Mouse (Mus musculus): Measurements from ENCODE around the gene Tmod4. TPM values are rescaled to one million over a fixed set of nuclear protein-coding genes. Genes with fewer than 3 reads are reported as not detected.
"Not testable (repeated sequence)": the region's sequence is repeated elsewhere in the genome, so short reads cannot be mapped to it uniquely, and the experiment has no call there.

The Tmod4 gene
- 1.4 and 1.5 TPM in 2 replicates for polyA plus RNA-seq (2016; fragmentation: Nextera tagmentation; extraction: Ambion mirVana)

- Histone ChIP-seq H3K27ac (replicated peaks) (no peak within 1 kb of the TSS), H3K4me1 (no peaks in the 10 kb centered on the region), H3K9me3 (no peaks in the 10 kb centered on the region), H3K36me3 (replicated peaks) (peaks cover 65% of the 10 kb centered on the region), H3K27me3 (replicated peaks; ENCODE audit: low read depth, poor library complexity, severe bottlenecking) (no peaks in the 10 kb centered on the region), H3K4me3 (no peak within 1 kb of the TSS)
- WGBS, result 67% methylated on average over 6 of the region's 6 CpGs
- DNase-seq (ENCODE audit: low spot score), result no peak
Observed at GRCm38 (mm10) chr3:95124246-95124645, at the start of gene Tmod4. Gene Tmod4 (plus strand): TSS chr3:95124476.

GRCm38 (mm10) chr3:95088071-95088470 is 36.2 kb upstream of the Tmod4 start:
- Histone ChIP-seq H3K27ac (replicated peaks) (no peak overlapping the region), H3K4me1 (no peaks in the 10 kb centered on the region), H3K27me3 (replicated peaks; ENCODE audit: low read depth, poor library complexity, severe bottlenecking) (no peaks in the 10 kb centered on the region), H3K4me3 (no peak overlapping the region), H3K36me3 (replicated peaks) (peaks cover 30% of the 10 kb centered on the region), H3K9me3 (no peaks in the 10 kb centered on the region)
- DNase-seq (ENCODE audit: low spot score), result no peak
- 98% methylated on average over 1 of the region's 1 CpGs for WGBS

- Histone ChIP-seq H3K9me3 (no peaks in the 10 kb centered on the region), H3K27me3 (replicated peaks; ENCODE audit: low read depth, poor library complexity, severe bottlenecking) (no peaks in the 10 kb centered on the region), H3K4me1 (peaks cover 12% of the 10 kb centered on the region), H3K4me3 (no peak overlapping the region), H3K27ac (replicated peaks) (no peak overlapping the region), H3K36me3 (replicated peaks) (peaks cover 60% of the 10 kb centered on the region)
- no peak for DNase-seq (ENCODE audit: low spot score)
- WGBS, result 45% methylated on average over 2 of the region's 2 CpGs
Observed at GRCm38 (mm10) chr3:95100854-95101253, 23.4 kb upstream of the Tmod4 start.

GRCm38 (mm10) chr3:95105121-95105520 is 19.2 kb upstream of the Tmod4 start:
- Histone ChIP-seq H3K27me3 (replicated peaks; ENCODE audit: low read depth, poor library complexity, severe bottlenecking) (no peaks in the 10 kb centered on the region), H3K4me1 (peaks cover 14% of the 10 kb centered on the region), H3K9me3 (no peaks in the 10 kb centered on the region), H3K36me3 (replicated peaks) (peaks cover 30% of the 10 kb centered on the region), H3K27ac (replicated peaks) (no peak overlapping the region), H3K4me3 (peak overlapping the region; percentile 91)
- WGBS, result 77% methylated on average over 4 of the region's 4 CpGs
- no peak for DNase-seq (ENCODE audit: low spot score)

GRCm38 (mm10) chr3:95105586-95106337 is 18.5 kb upstream of the Tmod4 start:
- Histone ChIP-seq H3K27me3 (replicated peaks; ENCODE audit: low read depth, poor library complexity, severe bottlenecking) (no peaks in the 10 kb centered on the region), H3K9me3 (no peaks in the 10 kb centered on the region), H3K4me1 (peaks cover 14% of the 10 kb centered on the region), H3K36me3 (replicated peaks) (peaks cover 28% of the 10 kb centered on the region), H3K27ac (replicated peaks) (peak overlapping the region; percentile 89), H3K4me3 (peak overlapping the region; percentile 91)
- DNase-seq (ENCODE audit: low spot score), result no peak
- WGBS, result under 1% methylated on average over 16 of the region's 16 CpGs

- peak within 1 kb of the TSS; percentile 89 for H3K27ac ChIP-seq (replicated peaks)
- under 1% methylated on average over 51 of the region's 51 CpGs for WGBS
- peaks cover 20% of the 10 kb centered on the region for H3K36me3 ChIP-seq (replicated peaks)
- no peaks in the 10 kb centered on the region for H3K27me3 ChIP-seq (replicated peaks; ENCODE audit: low read depth, poor library complexity, severe bottlenecking)
- H3K9me3 ChIP-seq, result no peaks in the 10 kb centered on the region
- peak; percentile 98 for DNase-seq (ENCODE audit: low spot score)
- H3K4me3 ChIP-seq, result peak within 1 kb of the TSS; percentile 91
- H3K4me1 ChIP-seq, result peaks cover 14% of the 10 kb centered on the region
Observed at GRCm38 (mm10) chr3:95106338-95107117, 17.7 kb upstream of the Tmod4 start, which contains the start of gene Pip5k1a. Gene Pip5k1a (minus strand): TSS chr3:95106930.

GRCm38 (mm10) chr3:95107308-95107707 is 17.0 kb upstream of the Tmod4 start:
- peaks cover 14% of the 10 kb centered on the region for H3K36me3 ChIP-seq (replicated peaks)
- peaks cover 20% of the 10 kb centered on the region for H3K4me1 ChIP-seq
- H3K27me3 ChIP-seq (replicated peaks; ENCODE audit: low read depth, poor library complexity, severe bottlenecking); DNase-seq (ENCODE audit: low spot score); H3K9me3 ChIP-seq: not testable (repeated sequence)
- H3K4me3 ChIP-seq, result peak overlapping the region; percentile 91
- H3K27ac ChIP-seq (replicated peaks), result peak overlapping the region; percentile 89; the same call in 1 of the 2 replicates

- H3K4me1 ChIP-seq, result peaks cover 24% of the 10 kb centered on the region
- 69% methylated on average over 2 of the region's 2 CpGs for WGBS
- no peaks in the 10 kb centered on the region for H3K27me3 ChIP-seq (replicated peaks; ENCODE audit: low read depth, poor library complexity, severe bottlenecking)
- DNase-seq (ENCODE audit: low spot score), result no peak
- no peaks in the 10 kb centered on the region for H3K9me3 ChIP-seq
- H3K36me3 ChIP-seq (replicated peaks), result peaks cover 9% of the 10 kb centered on the region
- no peak overlapping the region for H3K27ac ChIP-seq (replicated peaks)
- no peak overlapping the region for H3K4me3 ChIP-seq
Observed at GRCm38 (mm10) chr3:95107898-95108297, 16.4 kb upstream of the Tmod4 start.

- Histone ChIP-seq H3K9me3 (no peaks in the 10 kb centered on the region), H3K4me1 (peaks cover 12% of the 10 kb centered on the region), H3K36me3 (replicated peaks) (peaks cover 24% of the 10 kb centered on the region), H3K4me3 (peak within 1 kb of the TSS; percentile 89), H3K27ac (replicated peaks) (peak within 1 kb of the TSS; percentile 98), H3K27me3 (replicated peaks; ENCODE audit: low read depth, poor library complexity, severe bottlenecking) (no peaks in the 10 kb centered on the region)
- DNase-seq (ENCODE audit: low spot score), result peak; percentile 93
- WGBS, result 1% methylated on average over 54 of the region's 54 CpGs
Observed at GRCm38 (mm10) chr3:95110911-95111726, 13.2 kb upstream of the Tmod4 start, which contains the start of gene Vps72. Gene Vps72 (plus strand): TSS chr3:95111022.

GRCm38 (mm10) chr3:95112760-95113159 is 11.5 kb upstream of the Tmod4 start:
- no peak for DNase-seq (ENCODE audit: low spot score)
- no peak overlapping the region for H3K27ac ChIP-seq (replicated peaks)
- H3K4me1 ChIP-seq, result peaks cover 12% of the 10 kb centered on the region
- WGBS, result 86% methylated on average over 1 of the region's 1 CpGs
- peak overlapping the region; percentile 89 for H3K4me3 ChIP-seq
- no peaks in the 10 kb centered on the region for H3K27me3 ChIP-seq (replicated peaks; ENCODE audit: low read depth, poor library complexity, severe bottlenecking)
- H3K9me3 ChIP-seq, result no peaks in the 10 kb centered on the region
- H3K36me3 ChIP-seq (replicated peaks), result peaks cover 40% of the 10 kb centered on the region

- WGBS, result 93% methylated on average over 2 of the region's 2 CpGs
- DNase-seq (ENCODE audit: low spot score), result no peak
- no peaks in the 10 kb centered on the region for H3K27me3 ChIP-seq (replicated peaks; ENCODE audit: low read depth, poor library complexity, severe bottlenecking)
- H3K9me3 ChIP-seq, result no peaks in the 10 kb centered on the region
- H3K36me3 ChIP-seq (replicated peaks), result peaks cover 90% of the 10 kb centered on the region
- no peaks in the 10 kb centered on the region; the same call in 1 of the 2 replicates for H3K4me1 ChIP-seq
- H3K27ac ChIP-seq (replicated peaks), result no peak overlapping the region
- no peak overlapping the region for H3K4me3 ChIP-seq
Observed at GRCm38 (mm10) chr3:95117751-95118150, 6.5 kb upstream of the Tmod4 start.

GRCm38 (mm10) chr3:95121580-95121979 is 2.7 kb upstream of the Tmod4 start:
- Histone ChIP-seq H3K27ac (replicated peaks) (no peak overlapping the region), H3K4me1 (no peaks in the 10 kb centered on the region), H3K9me3 (no peaks in the 10 kb centered on the region), H3K27me3 (replicated peaks; ENCODE audit: low read depth, poor library complexity, severe bottlenecking) (no peaks in the 10 kb centered on the region), H3K36me3 (replicated peaks) (peaks cover 75% of the 10 kb centered on the region), H3K4me3 (no peak overlapping the region)
- WGBS, result 86% methylated on average over 6 of the region's 6 CpGs
- DNase-seq (ENCODE audit: low spot score), result no peak

Data from embryonic facial prominence, embryonic 10.5 days (tissue).